Mouse (Mus musculus): Measurements from ENCODE around the gene Cntn4.
"Not testable (repeated sequence)": the region's sequence is repeated elsewhere in the genome, so short reads cannot be mapped to it uniquely, and the experiment has no call there.

The Cntn4 gene

GRCm38 (mm10) chr6:106335066-106335465 is 657.6 kb downstream of the Cntn4 start:
- no peak for DNase-seq

GRCm38 (mm10) chr6:106336805-106337204 is 659.3 kb downstream of the Cntn4 start:
- DNase-seq = no peak

GRCm38 (mm10) chr6:106337829-106338228 is 660.4 kb downstream of the Cntn4 start:
- DNase-seq = no peak

DNA sequence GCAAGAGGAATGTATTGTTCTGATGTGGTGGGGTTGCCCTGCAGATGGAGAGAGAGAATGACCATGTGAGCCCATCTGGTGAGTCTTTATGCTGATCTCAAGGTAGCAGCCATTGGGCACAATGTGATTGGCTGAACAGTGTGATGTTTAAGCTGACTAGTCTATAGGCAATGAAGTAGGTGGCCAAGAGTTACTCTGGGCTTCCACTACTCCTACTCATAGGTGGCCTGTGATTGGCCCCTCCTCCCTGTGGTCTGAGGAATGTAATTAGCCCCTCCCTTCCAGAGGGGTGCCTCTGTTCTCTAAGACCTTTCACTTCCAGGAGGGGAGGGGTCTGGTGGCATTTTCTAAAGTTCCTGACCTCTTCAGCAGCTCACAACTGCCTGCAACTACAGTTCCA is 663.7 kb downstream of the Cntn4 start:
- DNase-seq = no peak

DNA sequence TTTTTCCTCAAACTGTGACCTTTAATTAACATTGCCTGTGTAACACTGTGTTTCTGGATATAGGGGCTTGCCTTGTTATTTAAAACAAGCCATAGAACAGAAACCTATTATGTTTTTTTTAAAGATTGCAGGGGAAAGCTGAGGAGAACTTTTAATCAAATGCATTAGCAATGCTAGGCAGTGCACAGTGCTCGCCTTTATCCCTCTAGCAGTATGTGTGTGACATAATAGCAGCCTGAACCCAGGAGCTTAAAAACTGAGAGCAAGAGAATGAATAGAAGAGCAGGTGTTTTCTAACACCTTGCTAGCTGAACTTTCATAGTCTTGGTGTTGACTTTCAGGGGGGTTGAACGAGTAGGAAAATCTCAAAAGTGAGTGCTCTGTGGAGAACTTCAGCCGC is 672.6 kb downstream of the Cntn4 start:
- DNase-seq = no peak

GRCm38 (mm10) chr6:106351389-106351788 is 673.9 kb downstream of the Cntn4 start:
- DNase-seq = no peak

- not testable (repeated sequence) for DNase-seq
Observed at GRCm38 (mm10) chr6:106358801-106359200, 681.3 kb downstream of the Cntn4 start.

DNA sequence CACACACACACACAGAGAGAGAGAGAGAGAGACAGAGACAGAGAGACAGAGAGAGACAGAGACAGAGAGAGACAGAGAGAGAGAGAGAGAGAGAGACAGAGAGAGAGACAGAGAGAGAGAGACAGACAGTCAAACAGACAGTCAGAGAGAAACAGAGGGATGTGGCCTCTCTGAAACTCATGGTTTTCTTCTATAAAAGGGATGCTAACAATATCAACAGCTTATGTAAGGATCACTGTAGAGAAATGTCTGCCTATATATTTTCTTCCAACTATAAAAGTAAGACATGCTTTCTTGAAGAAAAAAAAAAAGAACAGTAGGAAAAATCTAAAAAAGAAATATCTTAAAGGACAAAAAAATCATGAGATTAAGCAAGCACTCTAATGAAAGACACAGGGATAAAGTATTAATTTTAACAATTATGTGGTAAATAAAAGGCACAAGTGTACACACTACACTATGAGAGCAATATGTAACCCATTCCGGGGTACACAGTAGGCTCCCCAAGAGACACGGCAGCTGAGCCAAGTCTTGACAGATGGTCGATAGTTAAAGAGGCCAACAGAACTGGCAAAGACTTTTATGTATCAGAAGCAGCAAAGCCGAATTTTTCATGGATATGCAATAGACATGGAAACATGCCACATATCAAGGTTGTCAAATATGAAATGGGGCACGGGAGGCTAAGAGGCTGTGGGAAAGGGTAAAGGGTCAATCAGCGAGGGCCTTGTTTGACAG is 704.0 kb downstream of the Cntn4 start:
- DNase-seq = no peak

DNA sequence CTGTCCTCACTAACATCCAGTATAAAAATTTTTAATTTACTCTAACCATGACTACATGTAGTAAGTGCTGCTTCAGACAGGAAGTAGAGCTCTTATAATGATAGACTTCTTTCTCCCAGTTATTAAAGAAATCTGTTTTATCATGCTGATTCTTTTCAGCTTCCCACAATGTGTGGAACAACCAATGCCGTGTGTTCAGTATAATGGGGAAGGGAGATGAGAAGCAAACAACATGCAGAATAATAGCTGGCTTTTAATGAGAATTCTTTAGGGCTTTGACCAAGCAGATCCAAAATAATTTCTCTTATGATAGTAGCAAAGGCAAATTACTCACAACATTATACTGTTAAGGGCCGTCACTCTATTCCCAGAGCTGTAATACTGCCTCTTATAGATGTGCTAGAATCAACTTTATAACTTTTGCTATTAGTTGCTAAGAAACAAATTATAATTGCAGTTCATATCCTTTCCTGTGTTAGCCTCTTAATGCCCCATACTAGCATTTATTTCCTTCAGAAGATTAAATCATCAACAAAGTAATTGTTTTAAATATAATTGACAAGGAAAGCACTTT is 710.5 kb downstream of the Cntn4 start:
- no peak for DNase-seq

- DNase-seq = no peak
Observed at GRCm38 (mm10) chr6:106408014-106408413, 730.6 kb downstream of the Cntn4 start.

- DNase-seq = no peak
Observed at GRCm38 (mm10) chr6:106408634-106409033, 731.2 kb downstream of the Cntn4 start.

- no peak for DNase-seq
Observed at GRCm38 (mm10) chr6:106422947-106423346, 745.5 kb downstream of the Cntn4 start.

GRCm38 (mm10) chr6:106423471-106423870 is 746.0 kb downstream of the Cntn4 start:
- no peak for DNase-seq

- DNase-seq = no peak
Observed at GRCm38 (mm10) chr6:106426615-106427014, 749.2 kb downstream of the Cntn4 start.

GRCm38 (mm10) chr6:106431466-106431865 is 754.0 kb downstream of the Cntn4 start:
- no peak for DNase-seq

- DNase-seq = no peak
Observed at GRCm38 (mm10) chr6:106440786-106441185, 763.3 kb downstream of the Cntn4 start.

GRCm38 (mm10) chr6:106441246-106441645 is 763.8 kb downstream of the Cntn4 start:
- DNase-seq = no peak

- no peak for DNase-seq
Observed at GRCm38 (mm10) chr6:106454131-106454838, 776.8 kb downstream of the Cntn4 start.

DNA sequence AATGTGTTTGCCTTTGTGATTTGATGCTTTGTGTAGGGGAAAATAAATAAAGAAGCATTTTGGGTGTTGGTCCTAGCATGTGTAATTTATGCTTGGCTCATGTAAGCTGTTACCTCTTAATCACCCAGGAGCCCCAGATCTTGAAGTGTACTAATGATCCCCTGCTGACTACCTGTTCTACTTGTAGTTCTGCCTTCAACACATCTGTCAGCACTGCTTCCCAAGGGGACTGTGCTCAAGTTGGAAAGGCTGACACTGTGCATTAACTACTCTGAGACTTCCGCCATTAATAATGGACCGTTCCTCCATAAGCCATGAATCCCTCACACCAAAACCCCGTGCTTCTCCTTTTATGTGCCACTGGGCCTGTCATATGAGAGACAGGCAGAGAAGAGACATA is 778.2 kb downstream of the Cntn4 start:
- DNase-seq = no peak

- DNase-seq = no peak
Observed at GRCm38 (mm10) chr6:106458166-106458565, 780.7 kb downstream of the Cntn4 start.

DNA sequence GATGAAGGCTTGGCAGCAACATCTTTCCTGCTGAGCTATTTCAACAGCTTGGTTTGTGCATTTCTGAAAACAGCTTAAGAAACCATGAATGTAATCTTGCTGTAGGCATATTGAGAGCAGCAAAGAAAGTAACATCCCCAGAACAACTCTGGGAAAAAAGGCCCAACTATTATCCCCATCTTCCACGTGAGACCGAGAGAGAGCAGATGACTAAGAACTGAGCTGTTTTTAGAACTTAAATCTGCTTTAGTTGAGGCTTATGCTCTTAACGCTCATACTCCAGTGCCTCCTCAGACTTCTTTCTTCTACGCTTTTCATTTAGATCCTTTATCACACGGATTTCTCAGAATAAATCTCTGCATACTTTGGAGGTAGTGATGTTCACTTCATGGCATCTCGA is 784.9 kb downstream of the Cntn4 start:
- no peak for DNase-seq

DNA sequence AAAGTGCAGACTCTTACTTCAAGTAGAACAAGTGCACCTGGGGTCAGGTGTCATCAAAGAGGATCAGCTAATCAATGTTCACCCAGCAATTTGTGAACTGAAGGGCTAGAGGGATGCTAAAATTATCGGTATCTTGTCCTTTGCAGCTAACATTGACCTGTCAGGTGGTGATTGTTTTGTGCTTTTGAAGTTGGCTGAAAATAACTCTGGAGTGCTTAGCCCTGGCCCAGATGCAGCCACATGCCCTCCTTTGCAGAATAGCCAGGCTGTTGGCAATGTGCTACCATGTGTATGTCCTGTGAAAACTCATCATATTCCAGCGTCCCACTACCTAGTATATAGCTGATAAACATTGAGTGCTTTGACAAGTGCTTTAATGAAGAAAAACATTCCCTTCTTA is 786.4 kb downstream of the Cntn4 start:
- DNase-seq = no peak

DNA sequence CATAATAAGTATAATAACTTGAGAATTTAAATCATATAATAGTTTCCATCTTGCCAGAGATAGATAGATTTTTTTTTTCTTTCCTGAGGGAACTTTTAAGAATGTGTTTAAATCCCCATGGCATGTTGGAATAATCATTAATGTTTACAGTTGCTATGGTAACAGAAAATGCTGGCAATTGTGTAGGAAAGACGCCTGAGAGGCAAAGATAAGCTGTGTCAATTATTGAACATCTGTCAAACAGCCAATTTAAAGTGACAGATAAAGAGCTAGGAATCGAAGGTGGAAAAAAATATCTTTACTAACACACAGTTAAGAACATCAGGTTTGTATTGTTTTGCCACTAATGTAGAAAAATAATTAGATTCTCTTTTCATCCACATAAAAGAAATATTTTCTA is 788.3 kb downstream of the Cntn4 start:
- no peak for DNase-seq

All from thymus, postnatal 14 days (tissue).